Mouse (Mus musculus) duodenum, adult 2 months (tissue): ENCODE results near the gene Pgls. TPM values are rescaled to one million over a fixed set of nuclear protein-coding genes. Genes with fewer than 3 reads are reported as not detected.

ENCODE experiments used
- polyA plus RNA-seq: library from polyadenylated mRNA; depleted of rRNA; stranded (reverse); fragments of >200 nt; gene quantifications from 2 replicates; pipeline ENCODE4 v1.2.3, GENCODE M21; 2012; ENCODE audit warnings: low replicate concordance; rRNA removed

Gene Pgls
- 210 and 420 TPM in 2 replicates for polyA plus RNA-seq

DNA sequence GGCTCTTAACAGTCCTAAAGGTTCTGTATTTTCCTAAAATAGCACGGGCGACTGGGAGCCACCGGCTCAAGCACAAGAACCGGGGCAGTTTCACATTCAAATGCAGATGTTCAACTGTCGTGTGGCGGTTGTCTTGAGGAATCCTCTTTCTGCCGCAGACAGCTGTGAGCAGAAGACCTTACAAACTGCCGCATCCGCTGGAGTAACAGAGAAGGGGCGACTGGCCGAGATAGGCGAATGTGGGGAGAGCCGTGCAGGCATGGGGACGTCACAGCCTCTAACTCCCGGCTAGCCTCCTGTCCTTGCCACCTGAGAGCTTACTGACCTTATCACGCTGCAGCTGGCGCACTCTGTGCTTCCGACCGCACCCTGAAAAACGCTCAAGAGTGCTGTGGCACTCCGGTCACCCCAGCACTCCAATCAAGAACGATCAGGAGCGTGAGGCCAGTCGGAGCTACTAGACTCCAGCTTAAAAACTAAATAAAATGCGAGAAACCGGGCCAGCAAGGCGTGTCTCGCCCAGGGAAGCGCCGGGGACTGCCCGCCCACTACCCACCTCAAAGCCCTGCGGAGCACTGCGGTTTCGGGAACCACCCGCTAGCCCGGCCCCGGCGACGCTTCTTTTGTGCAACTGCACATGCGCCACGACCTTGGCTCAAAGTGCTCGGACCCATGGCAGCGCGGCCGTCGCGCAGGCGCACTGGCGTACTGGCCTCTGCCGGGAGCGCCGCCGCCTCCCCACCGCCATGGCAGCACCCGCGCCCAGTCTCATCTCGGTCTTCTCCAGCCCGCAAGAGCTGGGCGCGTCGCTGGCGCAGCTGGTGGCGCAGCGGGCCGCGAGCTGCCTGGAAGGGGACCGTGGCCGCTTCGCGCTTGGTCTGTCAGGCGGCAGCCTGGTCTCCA lies at the start of gene Pgls:
Gene Pgls, plus strand, starts transcription at position 706 of the 903 bp plus-strand sequence.

DNA sequence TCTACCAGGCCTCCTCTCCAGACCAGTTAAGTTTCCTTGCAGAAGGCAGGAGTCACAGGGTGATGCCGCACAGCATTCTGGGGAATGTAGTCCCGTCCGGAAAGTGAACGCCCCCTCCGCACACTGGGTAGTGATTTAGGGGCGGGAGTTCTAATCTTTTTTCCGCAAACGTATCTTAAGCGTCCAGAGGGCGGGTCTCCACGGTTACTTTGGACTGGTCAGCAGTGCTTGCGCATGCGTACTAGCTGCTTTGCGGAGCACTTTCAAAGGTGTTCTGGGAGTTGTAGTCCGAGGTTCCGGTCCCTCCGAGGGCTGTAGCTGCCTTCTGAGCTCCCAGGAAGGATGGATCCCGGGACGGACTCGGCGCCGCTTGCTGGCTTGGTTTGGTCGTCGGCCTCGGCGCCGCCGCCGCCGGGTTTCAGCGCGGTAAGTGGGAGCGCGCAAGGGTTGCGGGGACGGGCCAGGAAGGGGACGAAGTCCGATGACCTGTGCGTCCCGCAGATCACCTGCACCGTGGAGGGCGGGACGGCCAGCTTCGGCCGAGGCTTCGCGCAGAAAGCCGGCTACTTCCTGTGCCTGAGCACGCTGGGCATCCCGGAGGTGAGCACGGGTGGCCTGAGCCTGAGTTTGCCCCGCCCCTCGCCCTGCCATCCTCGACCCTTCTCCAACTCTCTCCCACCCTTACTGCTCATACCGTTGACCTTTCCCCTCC lies 49.2 kb upstream of the Pgls start, which contains the start of gene Mvb12a:
Gene Mvb12a, plus strand, starts transcription at position 291 of the 712 bp plus-strand sequence.

GRCm38 (mm10) chr8:71558071-71558957 lies 33.7 kb upstream of the Pgls start, which contains the start of gene Tmem221:
TSS of gene Tmem221 (minus strand) at chr8:71558871.

GRCm38 (mm10) chr8:71566501-71566900 lies 25.5 kb upstream of the Pgls start, which contains the start of gene Nxnl1:
TSS of gene Nxnl1 (minus strand) at chr8:71566601.

DNA sequence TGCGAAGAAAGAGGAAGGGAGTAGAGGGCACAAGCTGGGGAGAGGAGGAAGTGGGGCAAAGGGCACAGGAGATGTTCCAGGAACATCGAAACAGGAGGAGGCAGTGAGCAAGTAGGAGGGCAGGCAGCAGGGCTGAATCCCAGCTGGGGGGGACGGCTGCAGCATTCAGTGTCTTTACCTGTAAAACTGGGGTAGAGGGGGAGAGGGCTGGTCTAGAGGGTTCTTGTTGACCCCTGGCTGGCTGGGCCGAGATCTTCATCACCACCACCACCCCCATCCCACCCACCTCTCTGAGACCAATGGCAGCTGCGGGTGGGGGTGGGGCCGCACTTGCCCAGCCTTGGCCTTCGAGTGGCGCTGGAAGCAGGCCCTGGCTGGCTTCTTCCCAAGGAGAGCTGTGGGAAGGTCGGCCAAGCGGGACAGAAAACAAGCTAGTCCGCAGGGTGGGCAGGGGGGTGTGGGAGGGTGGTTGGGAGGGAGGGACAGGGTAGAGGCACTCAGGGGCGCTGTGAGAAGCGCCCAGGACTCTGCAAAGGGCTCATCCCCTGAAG lies 23.5 kb upstream of the Pgls start, which contains the start of gene Slc27a1:
Gene Slc27a1, plus strand, starts transcription at position 496 of the 551 bp plus-strand sequence.

GRCm38 (mm10) chr8:71597451-71597850 lies 5.5 kb downstream of the Pgls start, which contains the start of gene Fam129c:
TSS of gene Fam129c (plus strand) at chr8:71597648.

DNA sequence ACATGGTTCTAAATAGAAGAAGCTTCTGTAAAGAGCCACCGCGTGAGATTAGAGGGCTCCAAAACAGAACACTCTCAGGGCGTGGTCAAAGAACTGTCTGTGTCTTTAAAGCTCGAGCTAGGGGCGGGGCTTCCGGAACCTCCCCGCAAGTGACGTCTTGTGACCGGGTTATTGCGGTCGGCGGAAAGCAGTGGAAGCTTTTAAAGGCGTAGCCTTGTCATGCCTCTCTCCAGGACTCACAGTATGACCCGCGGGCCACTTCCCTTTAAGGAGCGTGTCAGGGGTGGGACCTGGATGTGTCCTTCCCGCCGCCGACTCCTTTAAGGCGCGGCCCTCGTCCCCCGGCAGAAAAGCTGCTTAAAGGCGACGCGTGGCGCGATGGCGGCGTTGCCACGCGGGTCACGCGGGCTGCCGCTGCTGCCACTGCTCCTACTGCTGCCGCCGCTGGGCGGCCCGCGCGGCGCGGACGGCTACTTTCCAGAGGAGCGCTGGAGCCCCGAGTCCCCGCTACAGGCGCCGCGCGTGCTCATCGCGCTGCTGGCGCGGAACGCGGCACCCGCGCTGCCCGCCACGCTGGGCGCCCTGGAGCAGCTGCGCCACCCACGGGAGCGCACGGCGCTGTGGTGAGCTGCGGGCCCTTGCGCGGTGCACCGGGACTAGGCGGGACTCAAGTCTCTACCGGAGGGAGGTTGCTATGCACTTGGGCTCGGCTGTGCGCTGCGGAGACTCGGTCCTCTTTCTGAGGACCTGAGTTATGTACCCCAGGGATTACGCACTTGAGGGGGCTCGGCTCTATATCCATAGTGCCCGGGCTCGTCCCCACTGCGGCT lies 19.1 kb downstream of the Pgls start, which contains the start of gene Colgalt1:
Gene Colgalt1, plus strand, starts transcription at position 177 of the 830 bp plus-strand sequence.

Other genes starting within 250 kb of the Pgls start
- 51.2 and 55.3 TPM in 2 replicates for gene Use1, start 225.3 kb upstream of the Pgls start, polyA plus RNA-seq
- 25.0 and 66.9 TPM in 2 replicates for gene Ocel1, start 220.9 kb upstream of the Pgls start, polyA plus RNA-seq
- 313 and 643 TPM in 2 replicates for gene Nr2f6, start 210.2 kb upstream of the Pgls start, polyA plus RNA-seq
- 9.5 TPM in 2 replicates for gene Ushbp1, start 196.4 kb upstream of the Pgls start, polyA plus RNA-seq
- gene Babam1, start 195.3 kb upstream of the Pgls start, polyA plus RNA-seq, result 102 and 106 TPM in 2 replicates
- gene Ankle1, start 186.2 kb upstream of the Pgls start, polyA plus RNA-seq, result 12.8 and 20.1 TPM in 2 replicates
- 17.3 and 22.0 TPM in 2 replicates for gene Abhd8, start 128.5 kb upstream of the Pgls start, polyA plus RNA-seq
- 268 and 285 TPM in 2 replicates for gene Mrpl34, start 127.2 kb upstream of the Pgls start, polyA plus RNA-seq
- gene Dda1, start 123.0 kb upstream of the Pgls start, polyA plus RNA-seq, result 83.6 and 99.3 TPM in 2 replicates
- 19.4 and 25.4 TPM in 2 replicates for gene Ano8, start 106.2 kb upstream of the Pgls start, polyA plus RNA-seq
- 29.5 and 30.2 TPM in 2 replicates for gene Gtpbp3, start 104.1 kb upstream of the Pgls start, polyA plus RNA-seq
- 270 and 394 TPM in 2 replicates for gene Plvap, start 80.4 kb upstream of the Pgls start, polyA plus RNA-seq
- gene Ccdc194, start 66.5 kb upstream of the Pgls start, polyA plus RNA-seq, result not detected in 2 replicates
- gene Bst2, start 54.7 kb upstream of the Pgls start, polyA plus RNA-seq, result 119 and 255 TPM in 2 replicates
- 159 and 312 TPM in 2 replicates for gene Mvb12a, start 49.3 kb upstream of the Pgls start, polyA plus RNA-seq
- gene Tmem221, start 33.3 kb upstream of the Pgls start, polyA plus RNA-seq, result 0.50 and 1.4 TPM in 2 replicates
- not detected in 2 replicates for gene Nxnl1, start 25.6 kb upstream of the Pgls start, polyA plus RNA-seq
- 28.3 and 40.4 TPM in 2 replicates for gene Slc27a1, start 23.3 kb upstream of the Pgls start, polyA plus RNA-seq
- 1.6 and 3.1 TPM in 2 replicates for gene Fam129c, start 5.5 kb downstream of the Pgls start, polyA plus RNA-seq
- gene Colgalt1, start 18.8 kb downstream of the Pgls start, polyA plus RNA-seq, result 59.6 and 62.5 TPM in 2 replicates
- gene Unc13a, start 79.6 kb downstream of the Pgls start, polyA plus RNA-seq, result 0.39 and 1.9 TPM in 2 replicates
- 14.8 and 17.5 TPM in 2 replicates for gene Jak3, start 84.1 kb downstream of the Pgls start, polyA plus RNA-seq
- gene Insl3, start 97.0 kb downstream of the Pgls start, polyA plus RNA-seq, result 24.2 and 26.5 TPM in 2 replicates
- 227 and 269 TPM in 2 replicates for gene B3gnt3, start 109.6 kb downstream of the Pgls start, polyA plus RNA-seq
- 19.4 and 23.2 TPM in 2 replicates for gene Fcho1, start 133.5 kb downstream of the Pgls start, polyA plus RNA-seq